Mouse (Mus musculus) gastrocnemius, postnatal 36 days (tissue): ENCODE measurements around the gene Cx3cr1. TPM values are rescaled to one million over a fixed set of nuclear protein-coding genes. Genes with fewer than 3 reads are reported as not detected.

Experiments used
- DNase-seq, 2 experiments: peaks; one replicate each; pipeline ENCODE4 v3.0.0; 2022
- intact Hi-C: fragments of 180-260 bp; cut with DNase I; formaldehyde crosslinking; loops from one replicate; pipeline ENCODE4 v1.15.1; 2025
- total RNA-seq, 2 experiments: library from RNA; stranded (reverse); gene quantifications; 2 replicates each; pipeline ENCODE4 v1.2.3; 2021

The Cx3cr1 gene
- total RNA-seq, 2 experiments from 2014 or later: 0.28 to 0.52 TPM

DNA sequence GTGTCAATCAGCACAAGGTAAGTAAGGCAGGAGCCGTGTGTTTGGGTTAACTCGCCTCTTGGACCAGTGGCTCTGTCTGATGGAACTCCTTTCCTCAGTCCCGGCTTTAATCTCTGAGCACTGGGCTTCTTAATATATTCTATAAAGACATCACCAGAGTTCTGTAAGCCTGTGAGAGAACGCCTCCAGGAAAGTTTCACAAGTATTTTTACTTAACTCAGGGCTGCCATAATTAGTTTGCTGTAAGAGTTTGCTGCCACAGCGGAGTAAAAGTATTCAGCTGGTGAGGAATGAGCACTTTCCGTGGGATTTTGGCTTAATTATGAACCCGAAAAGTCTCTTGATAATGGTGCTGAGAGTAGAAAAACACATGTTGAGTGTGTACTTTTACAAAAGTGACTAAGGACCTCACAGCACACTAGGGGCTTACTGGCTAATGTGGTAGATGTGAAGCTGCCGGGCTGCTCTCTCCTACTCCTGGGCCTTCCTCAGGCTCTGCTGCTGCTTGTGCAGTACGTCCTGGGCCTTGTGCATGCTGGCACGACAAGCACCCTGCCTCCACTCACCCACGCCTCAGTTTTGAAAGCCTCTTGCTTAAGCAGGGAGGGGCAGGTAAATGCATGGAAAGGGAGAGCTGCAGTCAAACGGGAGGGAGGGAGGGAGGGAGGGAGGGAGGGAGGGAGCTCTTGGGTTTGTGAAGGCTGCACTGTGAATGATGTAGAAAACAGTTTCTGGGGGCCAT is 167.1 kb downstream of the Cx3cr1 start:
- DNase-seq: no peak
- intact Hi-C loops: no loop called here

DNA sequence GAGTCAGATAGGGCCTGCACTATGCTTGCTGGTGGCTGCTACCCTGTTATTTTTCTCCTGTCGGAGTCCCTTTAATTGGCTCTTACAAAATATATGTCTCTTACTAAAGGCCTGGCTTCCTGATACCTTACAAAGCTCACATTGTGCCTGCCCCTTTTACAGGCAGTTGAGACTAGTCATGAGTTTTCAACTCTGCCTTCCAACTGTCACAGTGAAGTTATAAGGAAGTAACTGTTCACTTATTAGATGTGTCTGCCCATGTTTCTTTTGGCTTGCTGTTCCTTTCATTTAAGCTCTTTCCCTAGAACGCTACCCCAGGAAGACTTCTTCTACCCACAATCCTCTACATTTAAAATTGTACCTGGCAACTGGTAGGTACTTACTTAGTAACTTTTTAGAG is 170.2 kb downstream of the Cx3cr1 start:
- no peak for DNase-seq
- intact Hi-C loops: no loop called here

DNA sequence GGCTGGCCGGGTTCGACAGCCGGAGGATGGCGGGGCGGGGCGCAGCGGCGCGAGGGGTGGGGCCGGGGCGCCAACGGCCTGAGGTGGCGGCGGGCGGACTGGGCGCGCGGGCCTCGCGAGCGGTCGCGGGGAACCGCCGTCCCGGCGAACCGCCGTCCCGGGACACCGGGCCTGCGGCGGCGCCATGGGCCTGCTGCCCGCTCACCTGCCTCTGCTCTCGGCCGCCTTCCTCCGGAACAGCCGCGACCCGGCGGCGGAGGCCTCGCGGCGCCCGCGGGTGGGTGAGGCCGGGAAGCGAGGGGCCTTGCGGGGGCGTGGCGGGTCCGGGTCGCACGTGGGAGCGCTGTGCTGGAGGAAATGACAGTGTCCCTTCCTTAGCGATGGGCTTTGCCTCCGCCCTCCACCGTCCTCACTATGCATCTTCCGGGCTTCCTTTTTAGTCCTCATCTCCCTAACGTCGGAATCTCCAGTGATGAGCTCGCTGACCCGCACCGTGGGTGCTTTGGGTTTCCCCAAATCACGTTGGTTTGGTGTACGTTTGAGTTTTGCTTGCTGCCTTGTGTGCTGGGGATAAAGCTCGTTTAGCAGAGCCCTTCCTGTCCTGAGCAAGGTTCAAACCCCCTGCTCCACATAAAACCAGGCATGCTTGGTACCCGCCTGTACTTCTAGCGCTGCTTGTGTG is 174.5 kb downstream of the Cx3cr1 start:
- peak; percentile 14 to 20 for DNase-seq
- intact Hi-C loops: no loop called here

DNA sequence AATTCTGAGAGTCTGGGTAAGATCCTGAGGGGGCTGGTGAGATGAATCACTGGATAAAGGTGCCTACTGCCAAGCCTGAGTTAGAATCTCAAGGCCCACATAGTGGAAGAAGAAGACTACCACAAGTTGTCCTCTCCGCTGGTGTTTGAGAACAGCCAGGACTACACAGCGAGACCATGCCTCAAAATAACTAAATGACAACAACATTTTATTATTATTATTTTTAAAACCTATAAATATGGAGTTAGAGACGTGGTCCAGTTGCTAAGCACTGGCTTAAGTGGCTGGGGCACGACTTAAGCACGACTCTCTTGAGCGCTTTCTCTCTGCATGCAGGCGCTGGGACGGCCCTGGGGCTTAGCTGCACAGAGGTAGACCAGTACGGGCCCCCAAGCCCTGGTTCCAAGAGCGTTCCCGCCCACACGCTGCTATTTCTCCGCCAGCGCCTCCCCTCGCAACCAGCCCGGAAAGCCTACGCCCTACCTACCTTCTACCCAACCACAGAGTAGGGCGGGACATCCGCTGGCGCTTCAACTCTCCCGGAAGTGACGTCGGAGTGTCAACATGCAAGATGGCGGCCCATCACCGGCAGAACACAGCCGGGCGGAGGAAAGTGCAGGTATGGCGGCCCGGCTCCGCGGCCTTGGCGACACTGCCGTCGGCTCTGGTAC is 175.2 kb downstream of the Cx3cr1 start, which contains the start of gene Wdr48:
Wdr48 (plus strand) TSS at position 540 of the 671 bp plus-strand sequence.
- DNase-seq: peak; percentile 93 to 96
- intact Hi-C loops: no loop called here

DNA sequence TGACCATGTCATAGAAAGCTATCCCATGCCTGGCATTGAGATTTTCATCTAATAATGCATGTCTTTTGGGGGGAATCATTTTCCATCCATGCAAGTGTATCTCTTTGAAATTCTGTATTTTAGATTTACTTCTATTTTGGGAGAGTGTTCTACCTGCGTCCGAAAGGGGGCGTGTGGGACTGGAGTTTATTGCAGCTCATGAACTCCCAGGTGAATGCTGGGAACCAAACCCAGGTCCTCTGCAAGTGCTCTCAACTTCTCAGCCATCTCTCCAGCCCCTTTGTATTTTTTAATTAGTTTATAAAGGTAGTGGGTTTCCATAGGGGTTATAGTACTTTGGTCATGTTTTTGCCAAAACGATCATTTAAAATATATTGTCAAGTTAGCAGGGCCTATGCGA is 175.8 kb downstream of the Cx3cr1 start:
- intact Hi-C loops: no loop called here
- DNase-seq: no peak

DNA sequence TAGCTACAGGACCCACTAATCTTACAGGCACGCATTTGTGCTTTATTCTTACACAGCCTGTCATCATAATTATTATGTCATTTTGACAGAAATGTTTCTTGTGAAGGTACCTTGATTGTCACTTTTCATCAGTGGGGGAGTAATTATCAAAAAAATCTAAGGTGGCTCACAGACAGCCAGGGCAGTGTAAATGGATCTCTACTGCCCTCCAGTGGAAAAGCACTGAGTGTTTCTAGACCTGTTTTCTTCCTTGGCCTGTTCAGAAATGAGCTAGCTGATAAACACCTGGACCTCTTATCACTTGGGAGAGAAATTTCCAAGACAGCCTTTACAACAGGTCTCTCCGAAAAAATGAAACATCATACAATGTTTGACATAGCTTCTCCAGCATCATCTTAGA is 179.0 kb downstream of the Cx3cr1 start:
- intact Hi-C loops: no loop called here
- no peak for DNase-seq

DNA sequence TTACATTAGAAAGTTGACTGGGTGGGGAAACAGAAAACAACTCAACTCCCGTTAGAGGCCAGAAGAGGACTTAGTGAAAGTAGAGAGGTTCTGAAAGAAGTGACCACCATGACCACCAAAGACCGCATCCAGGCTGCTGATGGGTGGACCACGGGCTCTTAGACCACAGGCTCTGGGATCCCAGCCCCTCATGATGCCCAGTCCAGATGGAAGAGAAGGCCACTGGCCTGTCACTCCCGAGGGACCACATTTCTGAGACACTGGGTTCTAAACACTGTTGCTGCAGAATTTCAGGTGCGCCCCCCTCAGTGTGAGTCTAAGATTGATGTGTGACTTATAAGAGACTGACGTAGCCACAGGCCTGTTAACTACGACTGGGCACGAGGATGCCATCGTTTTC is 180.2 kb downstream of the Cx3cr1 start:
- no peak for DNase-seq
- intact Hi-C loops: no loop called here

DNA sequence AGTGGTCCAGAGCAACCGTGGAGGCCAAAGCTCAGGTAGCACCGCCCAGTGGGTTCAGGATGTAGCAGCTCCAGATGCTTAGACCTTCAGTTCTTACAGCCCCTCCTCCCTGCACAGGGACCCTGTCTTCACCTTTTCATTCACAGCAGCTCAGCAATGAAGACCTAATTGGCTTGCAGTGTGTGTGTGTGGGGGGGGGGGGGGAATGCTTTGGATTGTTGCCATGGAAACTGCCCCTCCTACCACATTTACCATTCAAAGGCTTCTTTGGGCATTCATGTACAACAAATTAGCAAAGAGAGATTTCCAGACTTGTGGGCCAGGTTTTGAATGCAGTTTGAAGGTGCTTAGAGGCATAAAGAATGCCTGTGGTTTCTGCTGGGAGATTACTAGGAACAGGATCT is 180.8 kb downstream of the Cx3cr1 start:
- intact Hi-C loops: no loop called here
- DNase-seq: no peak

DNA sequence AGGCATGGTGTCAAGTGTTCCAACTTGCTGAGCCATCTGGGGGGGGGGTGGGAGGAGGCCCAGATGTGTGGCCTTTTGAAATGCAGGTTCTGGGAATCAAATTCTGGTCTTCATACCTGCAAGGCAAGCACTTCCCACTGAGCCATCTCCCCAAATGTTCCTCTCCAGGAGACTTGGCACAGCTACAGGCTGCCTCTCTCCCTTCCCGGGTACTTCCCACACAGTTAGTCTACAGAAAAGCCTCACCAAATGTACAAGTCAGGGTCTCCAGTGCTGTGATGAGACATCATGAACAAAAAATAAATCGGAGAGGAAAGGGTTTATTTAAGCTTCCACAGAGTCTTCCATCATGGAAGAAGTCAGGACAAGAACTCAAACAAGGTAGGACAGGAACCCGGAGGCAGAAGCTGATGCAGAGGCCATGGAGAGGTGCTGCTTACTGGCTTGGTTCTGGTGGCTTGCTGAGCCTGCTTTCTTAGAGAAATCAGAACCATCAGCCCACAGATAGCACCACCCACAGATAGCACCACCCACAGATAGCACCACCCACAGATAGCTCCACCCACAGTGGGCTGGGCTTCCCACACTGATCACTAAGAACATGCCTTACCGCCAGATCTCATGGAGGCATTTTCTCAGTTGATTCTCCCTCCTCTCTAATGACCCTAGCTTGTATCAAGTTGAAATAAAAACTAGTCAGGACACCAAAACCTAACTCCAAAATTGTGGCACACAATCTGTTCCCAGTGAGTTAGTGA is 182.4 kb downstream of the Cx3cr1 start:
- intact Hi-C loops: no loop called here

DNA sequence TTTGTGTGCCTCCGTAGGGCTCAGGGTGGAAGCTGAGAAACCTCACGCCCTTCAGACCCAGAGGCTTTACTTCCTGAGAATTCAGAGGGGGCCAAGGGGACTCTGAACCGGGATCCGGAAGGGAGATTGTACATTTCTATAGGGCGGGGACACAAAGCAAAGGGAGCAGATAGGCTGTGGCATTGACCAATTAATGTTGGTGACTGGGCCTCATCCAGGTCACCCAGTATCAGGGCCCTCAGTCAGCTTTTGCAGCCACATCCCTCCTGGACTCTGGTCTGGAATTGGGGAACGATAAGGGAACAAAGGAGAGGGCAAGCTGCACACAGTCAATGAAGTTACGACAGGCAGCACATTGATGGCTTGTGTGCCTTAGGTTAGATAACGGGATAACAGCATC is 215.5 kb downstream of the Cx3cr1 start:
- DNase-seq: no peak
- intact Hi-C loops: no loop called here

More for the DNA sequence above, 182.4 kb downstream of the Cx3cr1 start:
- DNase-seq: no peak

DNA sequence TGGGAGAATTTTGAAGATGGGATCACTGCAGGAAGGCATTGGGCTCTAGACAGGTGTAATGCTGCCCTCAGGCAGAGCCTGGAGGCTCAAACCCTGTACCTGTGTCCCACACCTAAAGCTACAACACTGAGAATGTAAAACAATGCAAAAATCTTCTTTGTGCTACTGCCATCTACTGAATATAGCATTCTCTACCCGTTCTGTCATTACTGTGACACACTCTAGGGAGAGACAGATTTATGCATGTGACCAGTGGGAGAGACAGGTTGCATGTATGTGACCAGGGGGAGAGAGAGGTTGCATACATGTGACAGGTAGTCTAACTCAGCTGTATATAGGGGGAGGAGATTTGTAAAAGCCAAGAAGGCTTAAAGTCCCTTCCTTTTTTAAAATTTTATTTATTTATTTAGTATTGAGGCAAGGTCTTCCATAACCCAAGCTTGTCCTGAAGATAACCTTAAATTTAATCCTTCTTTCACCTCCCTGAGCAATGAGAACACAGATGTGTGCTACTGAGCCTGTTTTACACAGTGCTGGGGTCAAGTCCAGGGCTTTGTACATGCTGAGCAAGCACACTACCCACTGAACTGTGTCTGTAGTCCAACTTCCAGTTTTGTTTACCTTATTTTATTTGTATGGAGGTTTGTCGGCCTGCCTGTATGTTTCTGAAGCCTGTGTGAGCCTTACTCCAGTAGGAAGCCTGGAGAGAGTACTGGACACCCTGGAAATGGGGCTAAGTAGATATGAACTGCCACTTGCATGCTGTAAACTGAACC is 216.4 kb downstream of the Cx3cr1 start:
- intact Hi-C loops: no loop called here
- no peak for DNase-seq

DNA sequence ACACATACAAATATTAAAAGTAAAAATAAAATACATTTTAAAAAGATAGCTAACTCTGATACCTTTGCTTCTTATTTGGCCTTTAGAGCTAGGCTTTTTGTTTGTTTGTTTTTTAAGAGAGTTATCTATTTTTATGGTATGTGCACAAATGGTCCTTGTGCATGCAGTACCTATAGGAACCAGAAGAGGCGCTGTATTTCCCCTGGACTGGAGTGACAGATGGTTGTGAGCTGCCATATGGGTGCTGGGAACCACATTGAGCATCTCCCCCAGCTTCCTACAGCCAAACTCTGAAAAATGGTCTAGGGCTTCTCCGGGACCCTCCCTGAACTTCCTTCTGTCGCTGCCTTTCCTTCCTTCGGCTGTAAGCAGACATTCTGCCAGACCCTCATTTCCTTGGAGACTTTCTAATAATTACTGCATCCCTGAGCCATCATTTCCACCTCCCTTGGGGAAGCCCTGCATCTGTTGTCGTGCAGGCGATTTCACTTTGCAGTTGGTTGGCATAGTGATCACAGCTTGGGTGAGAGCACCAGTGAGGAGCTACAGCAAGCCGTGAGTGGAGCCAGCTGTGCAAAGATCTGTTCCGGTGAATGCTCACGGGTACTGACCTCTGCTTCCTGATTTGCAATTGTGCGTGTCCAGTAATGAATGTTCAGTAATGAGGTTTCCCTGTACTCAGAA is 217.2 kb downstream of the Cx3cr1 start:
- intact Hi-C loops: no loop called here
- DNase-seq: no peak

Other genes with a start within 250 kb of the Cx3cr1 start
- not detected for gene Scn11a, start 244.4 kb downstream of the Cx3cr1 start, total RNA-seq
- gene Wdr48, start 175.0 kb downstream of the Cx3cr1 start, total RNA-seq: 10 to 100 TPM; 11.0 to 12.1 TPM
- 10 to 100 TPM; 14.5 to 15.3 TPM for gene Gorasp1, start 132.3 kb downstream of the Cx3cr1 start, total RNA-seq
- gene Ttc21a, start 132.3 kb downstream of the Cx3cr1 start, total RNA-seq: not detected
- 10 to 100 TPM in 1 of 2 experiments, 1 to 10 TPM in 1; 3.0 to 11.0 TPM for gene Csrnp1, start 85.2 kb downstream of the Cx3cr1 start, total RNA-seq
- 100 to 1,000 TPM in 1 of 2 experiments, 10 to 100 TPM in 1; 96.9 to 125 TPM for gene Xirp1, start 46.3 kb downstream of the Cx3cr1 start, total RNA-seq
- not detected for gene Ccr8, start 22.2 kb upstream of the Cx3cr1 start, total RNA-seq
- 1 to 10 TPM; 7.8 to 9.2 TPM for gene Slc25a38, start 40.5 kb upstream of the Cx3cr1 start, total RNA-seq
- gene Rpsa, start 57.8 kb upstream of the Cx3cr1 start, total RNA-seq: 100 to 1,000 TPM; 366 to 400 TPM
- gene Mobp, start 79.8 kb upstream of the Cx3cr1 start, total RNA-seq: not detected
- gene Myrip, start 231.6 kb upstream of the Cx3cr1 start, total RNA-seq: under 1 TPM; 0.74 to 0.96 TPM